Mouse (Mus musculus): ENCODE data around the gene Phf21a.

DNA sequence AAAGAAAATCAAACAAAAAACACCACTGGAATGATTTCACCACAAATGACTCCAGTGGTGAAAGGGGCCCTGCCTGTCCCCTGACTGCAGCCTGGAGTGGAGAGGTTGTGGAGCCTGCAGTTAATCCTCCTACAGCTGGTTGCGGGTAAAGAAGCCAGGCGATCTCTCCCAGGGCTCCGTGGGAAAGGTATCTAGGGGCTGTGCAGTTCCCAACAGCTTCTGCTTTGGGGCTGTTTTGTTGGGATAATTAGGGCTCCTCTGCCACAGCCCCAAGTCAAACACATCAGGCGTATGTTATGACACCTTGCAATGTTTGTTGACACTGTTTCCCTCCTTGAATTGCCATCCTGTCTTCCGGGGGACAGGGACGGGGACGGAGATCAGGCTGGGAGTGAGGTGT lies 47.5 kb downstream of the Phf21a start:
- TF ChIP-seq POLR2A (IDR thresholded peaks at IDR 0.05; ENCODE audit: low read depth, low read length) (no peak), CTCF (IDR thresholded peaks at IDR 0.05; ENCODE audit: extremely low read depth, insufficient read depth, insufficient read length, insufficient replicate concordance) (no peak)

Measured in spleen, adult 2 months (tissue).